Mouse (Mus musculus) layer of hippocampus, postnatal 25 days (tissue): Measurements from ENCODE around the gene Smyd3. TPM values are rescaled to one million over a fixed set of nuclear protein-coding genes. Genes with fewer than 3 reads are reported as not detected.

Experiments
- DNase-seq, 2 experiments: peaks; one replicate each; pipeline ENCODE4 v3.0.0; 2022; ENCODE audit warnings: mixed read lengths in 2 of 2, low spot score in 1 of 2; ENCODE audit errors: extremely low spot score in 1 of 2
- total RNA-seq, 2 experiments: library from RNA; stranded (reverse); gene quantifications; 2 replicates each; pipeline ENCODE4 v1.2.3; 2021

Gene Smyd3
- total RNA-seq, 2 experiments from 2014 or later, result 19.7 to 20.4 TPM

- no peak for DNase-seq
Measured at GRCm38 (mm10) chr1:179096323-179096722, 421.5 kb downstream of the Smyd3 start.

- no peak for DNase-seq
Measured at GRCm38 (mm10) chr1:179089174-179089573, 428.7 kb downstream of the Smyd3 start.

- DNase-seq, result no peak
Measured at GRCm38 (mm10) chr1:179087033-179087998, 430.5 kb downstream of the Smyd3 start.

GRCm38 (mm10) chr1:179086208-179086607, 431.6 kb downstream of the Smyd3 start:
- no peak for DNase-seq

- no peak for DNase-seq
Measured at GRCm38 (mm10) chr1:179083098-179083497, 434.7 kb downstream of the Smyd3 start.

GRCm38 (mm10) chr1:179073846-179074245, 444.0 kb downstream of the Smyd3 start:
- peak in 1 of 2 experiments; percentile 10 for DNase-seq

- DNase-seq, result no peak
Measured at GRCm38 (mm10) chr1:179072935-179073654, 444.7 kb downstream of the Smyd3 start.

GRCm38 (mm10) chr1:179072406-179072805, 445.4 kb downstream of the Smyd3 start:
- DNase-seq, result no peak

GRCm38 (mm10) chr1:179068990-179069389, 448.9 kb downstream of the Smyd3 start:
- DNase-seq, result no peak

GRCm38 (mm10) chr1:179065294-179065601, 452.6 kb downstream of the Smyd3 start:
- no peak for DNase-seq

GRCm38 (mm10) chr1:179064601-179065293, 453.1 kb downstream of the Smyd3 start:
- no peak for DNase-seq

GRCm38 (mm10) chr1:179061759-179062168, 456.1 kb downstream of the Smyd3 start:
- no peak for DNase-seq

GRCm38 (mm10) chr1:179061053-179061452, 456.8 kb downstream of the Smyd3 start:
- no peak for DNase-seq

GRCm38 (mm10) chr1:179060113-179060955, 457.5 kb downstream of the Smyd3 start:
- DNase-seq, result no peak

- no peak for DNase-seq
Measured at GRCm38 (mm10) chr1:179059286-179060112, 458.3 kb downstream of the Smyd3 start.

- no peak for DNase-seq
Measured at GRCm38 (mm10) chr1:179058675-179059074, 459.2 kb downstream of the Smyd3 start.

- no peak for DNase-seq
Measured at GRCm38 (mm10) chr1:179055760-179056159, 462.1 kb downstream of the Smyd3 start.

GRCm38 (mm10) chr1:179054385-179055116, 463.3 kb downstream of the Smyd3 start:
- no peak for DNase-seq
